Mouse (Mus musculus): ENCODE measurements at regions not wholly inside any gene's neighbourhood (a gene's known extent, or its start where the extent isn't known, plus 50 kb on each side); places are given as distances from the start of the nearest gene placed in this dataset.
A peak's percentile ranks its signal among the peaks of the same experiment; 100 is the strongest.

DNA sequence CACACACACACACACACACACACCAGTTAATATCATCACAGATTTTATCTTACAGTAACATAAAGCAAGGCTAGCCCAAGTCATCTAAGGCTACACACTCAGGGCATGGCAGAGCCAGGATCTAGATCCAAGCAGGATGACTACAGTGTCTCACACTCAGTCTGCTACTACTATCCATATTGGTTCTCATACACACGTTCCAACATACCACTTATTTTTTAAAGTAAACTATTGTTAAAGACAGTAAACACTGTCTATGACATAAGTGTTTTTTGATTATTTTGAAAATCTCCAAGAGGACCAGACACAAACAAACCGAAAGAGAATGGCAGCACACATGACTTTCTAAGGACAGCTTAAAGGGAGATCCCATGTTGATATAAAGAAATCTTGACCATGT, 306.3 kb downstream of the Gm11361 start:
- no peak for DNase-seq

DNA sequence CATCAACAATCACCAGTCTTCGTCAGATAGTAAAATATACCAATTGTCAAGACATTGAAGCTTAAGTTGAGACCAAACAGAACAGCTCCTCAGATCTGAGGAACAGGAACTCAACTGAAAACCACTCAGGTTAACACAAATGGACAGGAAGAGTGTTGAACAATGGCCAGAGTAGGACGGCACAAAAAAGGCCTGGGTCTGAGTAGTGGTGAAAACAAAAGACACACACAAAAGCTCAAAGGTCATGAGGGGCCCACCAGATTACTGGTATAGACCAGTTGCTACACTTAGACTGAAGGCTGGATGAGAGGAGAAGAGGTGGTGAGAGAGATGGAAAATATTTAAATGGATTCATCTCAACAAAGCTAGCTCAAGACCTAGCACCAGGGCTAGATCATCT, 302.8 kb downstream of the Gm11361 start:
- DNase-seq: no peak

DNA sequence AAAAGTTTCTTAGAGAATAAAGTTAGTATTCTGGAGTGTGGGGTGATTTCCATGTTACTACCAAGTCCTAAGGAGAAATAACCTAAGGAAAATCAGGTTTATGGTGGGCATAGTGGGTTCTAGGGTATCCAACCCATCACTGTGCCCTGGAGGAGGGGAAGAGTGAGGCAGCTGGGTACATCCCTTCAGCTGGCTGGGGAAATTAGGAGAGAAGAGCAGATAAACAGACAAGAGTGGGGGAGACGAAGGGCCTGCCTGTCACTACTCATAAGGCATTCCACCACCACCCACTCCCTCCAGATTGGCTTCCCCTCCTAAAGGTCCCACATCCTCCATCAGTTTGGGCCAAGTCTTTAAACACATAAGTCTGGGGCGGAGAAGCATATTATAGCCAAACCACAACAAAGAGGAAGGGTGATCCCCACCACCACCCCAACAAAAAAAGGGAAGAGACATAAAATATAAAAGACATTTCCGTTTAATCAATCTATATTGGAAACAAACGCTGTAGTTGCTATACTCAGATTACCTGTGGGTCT, 299.8 kb downstream of the Gm11361 start:
- no peak for DNase-seq

DNA sequence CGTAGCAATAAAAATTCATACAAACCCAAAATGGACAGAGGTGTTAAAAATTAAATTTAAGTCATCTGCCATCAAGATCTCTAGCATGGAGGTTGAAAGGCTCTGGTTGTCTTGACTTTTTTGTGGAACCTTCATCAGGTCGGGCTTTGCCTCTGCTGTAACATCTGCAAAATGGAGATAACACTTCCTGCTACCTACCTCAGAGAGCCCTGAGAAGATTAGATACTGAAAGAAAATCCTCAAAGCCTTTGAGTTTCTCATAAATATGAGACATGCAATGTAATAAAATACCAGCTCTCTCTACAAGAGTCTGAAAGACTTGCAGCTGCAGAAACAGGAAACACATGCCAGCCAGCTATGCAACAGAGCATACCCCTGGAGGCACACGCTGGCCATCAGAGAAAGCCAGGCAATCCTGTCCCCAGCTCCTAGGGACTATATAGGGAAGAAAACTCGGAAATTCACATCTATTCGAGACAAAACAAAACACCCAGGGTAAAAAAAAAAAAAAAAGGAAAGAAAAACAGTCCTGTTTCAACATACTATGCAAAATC, 299.1 kb downstream of the Gm11361 start:
- no peak for DNase-seq

DNA sequence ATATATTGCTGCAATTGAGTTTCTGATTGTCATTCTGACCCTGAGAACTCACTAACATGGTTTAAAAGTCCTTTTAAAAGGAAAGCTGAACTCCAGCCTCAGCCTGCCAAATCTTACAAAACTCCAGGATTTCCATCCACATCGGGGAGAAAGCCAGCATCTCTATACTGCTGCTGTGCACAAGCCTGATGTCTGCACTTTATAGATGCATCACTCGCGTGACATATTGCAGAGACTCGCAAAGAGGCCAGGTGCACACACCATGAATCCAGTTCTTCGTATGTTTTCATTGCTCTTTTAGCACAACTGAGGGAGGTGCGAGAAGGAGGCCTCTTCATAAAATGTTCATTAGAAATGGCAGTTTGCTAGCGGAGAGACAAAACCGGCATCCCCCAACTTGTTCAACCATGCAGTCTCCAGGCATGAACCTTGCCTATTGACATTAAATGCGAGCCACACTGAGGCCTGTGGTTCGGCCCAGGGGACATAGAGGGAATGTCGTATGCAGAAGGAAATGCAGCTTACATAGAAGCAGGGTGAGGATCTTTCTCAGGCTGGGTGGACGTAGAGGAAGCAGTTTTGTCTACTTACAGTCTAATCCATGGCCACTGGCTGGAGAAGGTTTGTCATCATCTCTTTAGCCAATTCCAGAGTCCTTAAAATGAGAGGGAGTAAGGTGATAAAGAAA, 297.0 kb downstream of the Gm11361 start:
- no peak for DNase-seq

DNA sequence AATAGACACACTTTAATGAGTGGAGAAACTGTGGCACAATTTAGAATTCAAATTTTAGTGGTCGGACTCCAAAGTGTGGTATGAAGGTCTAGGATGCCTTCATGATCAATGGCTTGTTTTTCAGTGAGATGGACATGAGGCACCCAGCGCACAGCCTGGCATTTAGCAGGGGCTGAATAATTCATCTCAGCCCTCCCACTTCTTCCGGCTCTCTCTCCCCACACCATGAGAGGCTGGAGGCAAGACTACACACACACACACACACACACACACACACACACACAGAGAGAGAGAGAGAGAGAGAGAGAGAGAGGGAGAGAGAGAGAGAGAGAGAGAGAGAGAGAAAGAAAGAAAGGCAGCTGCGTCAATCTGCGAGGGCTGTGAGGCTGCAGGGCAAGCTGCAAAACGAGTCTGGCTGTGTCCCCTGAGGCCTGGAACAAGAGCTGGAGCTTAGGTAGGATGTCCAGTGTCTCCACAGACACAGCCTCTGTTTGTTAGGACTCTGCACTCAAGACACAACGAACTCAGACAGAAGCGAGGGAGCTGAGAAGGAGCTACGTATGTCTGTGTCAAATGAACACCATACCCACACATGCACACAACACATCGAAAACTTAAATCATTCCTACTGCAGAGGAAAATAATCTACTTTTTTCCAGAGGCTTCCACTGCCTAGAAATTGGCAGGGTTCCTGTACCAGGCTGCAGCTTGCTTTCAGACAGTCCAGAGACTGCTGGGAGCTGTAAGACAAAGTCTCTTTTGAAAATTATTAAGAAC, 295.8 kb downstream of the Gm11361 start:
- DNase-seq: peak in 1 of 2 experiments; percentile 22

DNA sequence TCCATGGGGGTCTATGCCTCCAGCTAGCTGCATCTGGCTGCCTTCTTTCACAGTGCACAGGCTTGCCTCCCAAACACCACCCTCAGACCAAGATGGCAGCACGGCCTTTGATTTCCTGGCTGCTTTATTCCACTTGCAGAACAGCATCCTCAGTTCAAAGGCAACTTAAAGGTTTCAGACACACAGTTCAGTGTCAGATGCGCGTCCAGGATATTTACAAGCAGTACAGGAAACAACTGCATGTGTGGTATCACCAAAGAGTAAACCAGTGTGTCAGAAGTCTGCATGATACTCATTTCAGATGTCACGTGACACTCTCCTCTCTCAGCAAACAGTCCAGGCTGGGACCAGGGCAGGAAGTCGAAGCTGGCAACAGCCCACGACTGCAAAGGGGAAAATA, 294.2 kb downstream of the Gm11361 start:
- peak; percentile 32 to 53 for DNase-seq

DNA sequence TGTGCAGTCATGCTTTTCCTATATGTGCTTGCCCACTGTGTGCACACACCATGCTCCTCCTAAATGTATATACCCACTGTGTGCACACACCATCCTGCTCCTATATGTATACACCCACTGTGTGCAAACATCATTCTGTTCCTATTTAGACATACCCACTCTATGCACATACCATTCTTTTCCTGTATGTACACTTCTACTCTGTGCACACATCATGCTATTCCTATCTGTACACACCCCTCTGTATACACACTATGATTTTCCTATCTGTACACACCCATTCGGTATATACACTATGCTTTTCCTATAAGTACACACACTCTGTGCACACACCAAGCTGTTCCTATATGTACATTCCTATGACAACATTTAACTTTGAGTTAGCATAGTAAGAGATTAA, 288.5 kb downstream of the Gm11361 start:
- DNase-seq: no peak

DNA sequence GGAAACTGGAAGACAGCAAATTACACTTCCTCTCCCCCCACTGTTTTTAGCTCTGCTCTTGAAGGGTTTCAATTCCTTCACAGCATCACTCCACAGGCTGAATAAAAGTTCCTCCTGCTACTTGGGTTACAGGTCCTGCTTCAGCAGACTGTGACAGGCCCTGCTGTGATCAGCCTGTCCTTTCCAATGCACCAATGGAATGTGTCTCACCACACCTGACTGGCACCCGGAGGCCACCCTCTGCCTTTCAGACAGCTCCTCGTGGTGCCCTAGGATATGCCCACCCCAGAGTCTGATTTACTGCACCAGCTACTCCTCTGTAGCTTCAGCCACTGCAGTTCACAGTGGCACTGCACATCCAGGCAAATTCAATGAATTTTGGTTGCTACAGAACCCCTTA, 288.0 kb downstream of the Gm11361 start:
- peak; percentile 53 to 71 for DNase-seq

DNA sequence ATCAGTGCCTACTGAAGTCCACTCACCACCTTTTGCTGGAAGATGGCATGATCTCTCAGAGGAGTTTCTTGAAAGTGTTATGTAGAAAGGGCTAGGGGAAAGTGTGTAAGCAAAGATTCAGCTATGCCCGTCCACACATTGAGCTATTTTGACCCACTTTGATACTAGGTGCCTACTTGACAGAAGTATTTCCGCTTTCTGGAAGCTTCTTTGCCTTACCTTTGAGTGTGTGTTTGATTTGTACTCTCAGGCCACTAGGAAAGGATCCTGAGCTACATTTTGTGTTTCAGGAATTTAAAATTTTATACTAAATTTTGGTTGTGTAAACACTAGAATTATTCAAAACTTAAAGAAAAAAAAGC, 287.5 kb downstream of the Gm11361 start:
- DNase-seq: no peak

DNA sequence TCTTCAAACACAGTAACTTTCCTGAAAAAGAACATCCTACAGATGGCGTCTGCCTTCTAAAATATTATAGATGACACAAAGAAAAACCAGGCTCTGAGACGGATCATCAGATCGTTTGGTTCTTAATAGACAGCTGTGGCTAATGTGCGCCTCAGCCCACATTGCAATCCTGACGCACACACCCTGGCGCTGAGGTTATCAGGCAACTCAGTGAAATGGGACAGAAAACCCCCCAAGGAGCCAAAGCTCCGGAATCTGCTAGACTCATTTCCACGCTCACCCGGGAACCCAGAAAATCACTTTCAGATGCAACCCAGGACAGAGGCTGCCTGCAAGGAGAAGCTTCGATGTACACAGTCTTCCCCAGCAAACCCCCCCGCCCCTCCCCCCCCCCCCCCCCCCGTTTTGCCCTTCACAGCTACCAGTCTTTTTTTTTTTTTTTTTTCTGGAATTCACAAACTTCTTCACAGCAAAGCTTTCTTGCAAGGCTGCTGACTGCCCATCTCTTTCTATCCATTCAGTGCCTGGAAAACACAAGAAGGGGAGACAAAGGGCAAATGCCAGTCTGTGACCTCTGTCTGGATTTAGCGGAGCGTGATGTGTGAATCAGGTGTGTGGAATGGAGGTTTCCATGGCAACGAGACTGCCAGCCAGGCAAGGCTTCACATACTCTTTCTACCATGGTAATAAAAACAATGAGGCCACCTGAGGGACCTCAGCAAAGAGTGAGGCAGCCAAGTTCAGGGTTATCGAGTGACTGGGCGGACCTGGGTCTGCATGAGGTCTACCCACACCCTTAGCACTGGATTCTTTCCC, 286.9 kb downstream of the Gm11361 start:
- DNase-seq: peak; percentile 72 to 81

DNA sequence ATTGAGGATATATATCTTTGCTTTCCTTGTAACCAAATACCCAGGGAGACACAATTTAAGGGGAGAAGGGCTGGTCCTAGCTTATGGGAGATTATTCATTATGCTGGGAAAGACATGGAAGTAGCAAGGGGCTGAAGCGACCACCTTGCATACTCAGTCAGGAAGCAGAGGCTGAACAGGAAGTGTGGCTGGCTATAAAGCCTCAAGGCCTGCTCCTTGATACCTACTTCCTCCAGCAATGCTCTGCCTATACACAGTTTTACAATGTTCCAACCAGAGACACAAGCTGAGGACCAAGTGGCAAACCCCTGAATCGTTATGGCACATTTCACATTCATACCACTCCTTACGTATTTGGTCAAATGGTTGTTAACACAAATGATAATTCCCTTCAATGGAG, 284.3 kb downstream of the Gm11361 start:
- no peak for DNase-seq

DNA sequence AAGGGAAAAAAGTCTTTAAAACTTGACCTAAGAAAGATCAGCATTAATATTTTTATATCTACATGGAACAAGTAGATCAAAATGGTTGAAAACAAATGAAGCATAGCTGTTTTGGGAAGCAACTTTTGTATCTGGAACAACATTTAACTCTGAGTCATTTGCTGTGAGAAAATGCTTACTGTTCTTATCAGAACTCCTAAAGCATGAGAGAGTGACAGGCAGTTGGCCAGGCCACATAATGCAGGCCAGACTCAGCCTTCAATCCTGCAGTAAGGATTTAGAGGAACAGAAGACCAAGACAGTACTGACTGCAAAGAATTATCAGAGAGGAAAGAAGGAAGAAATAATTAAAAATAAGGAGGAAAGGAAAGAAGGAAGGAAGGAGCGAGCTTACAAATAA, 275.8 kb downstream of the Gm11361 start:
- no peak for DNase-seq

DNA sequence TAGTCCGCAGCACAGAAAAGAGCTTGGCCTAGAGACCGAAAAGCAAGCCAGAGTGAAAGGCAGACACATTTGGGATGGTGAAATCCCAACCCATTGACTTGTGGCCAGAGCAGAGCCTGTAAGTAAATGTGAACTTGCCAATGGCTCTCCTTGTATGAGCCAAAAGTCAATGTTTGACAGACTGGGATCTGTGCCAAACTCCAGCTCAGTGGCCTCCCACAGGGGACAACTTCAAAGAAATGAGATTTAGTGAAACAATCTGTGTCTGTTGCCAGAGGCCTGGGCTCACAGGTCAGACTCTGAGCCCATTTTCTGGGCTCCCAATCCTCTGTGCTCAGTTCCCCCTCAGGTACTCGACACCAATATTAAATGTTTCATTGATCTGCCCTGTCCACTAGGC, 274.9 kb downstream of the Gm11361 start:
- DNase-seq: peak; percentile 80 to 88

DNA sequence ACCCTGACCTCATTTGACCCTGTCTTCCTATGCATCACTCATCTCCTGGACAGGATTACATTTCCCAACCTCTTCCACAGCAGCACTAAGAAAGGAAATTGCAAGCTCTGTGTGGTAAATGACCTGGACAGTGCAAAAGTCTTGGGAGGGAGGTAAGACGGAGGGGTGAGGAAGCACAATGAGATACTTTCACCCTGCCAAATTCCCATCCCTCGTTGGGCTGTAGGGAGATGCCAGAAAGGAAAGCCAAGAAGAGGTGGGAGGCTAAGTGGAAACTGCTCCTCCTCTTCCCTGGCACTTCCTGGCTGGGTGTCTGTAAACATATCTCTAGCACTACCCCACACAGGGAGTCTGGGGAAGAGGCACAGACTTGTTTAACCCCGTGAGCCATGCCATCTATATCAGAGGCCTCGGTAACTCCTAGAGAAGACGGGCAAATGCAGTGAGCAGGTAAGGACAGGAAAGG, 274.2 kb downstream of the Gm11361 start:
- DNase-seq: peak in 1 of 2 experiments; percentile 27

DNA sequence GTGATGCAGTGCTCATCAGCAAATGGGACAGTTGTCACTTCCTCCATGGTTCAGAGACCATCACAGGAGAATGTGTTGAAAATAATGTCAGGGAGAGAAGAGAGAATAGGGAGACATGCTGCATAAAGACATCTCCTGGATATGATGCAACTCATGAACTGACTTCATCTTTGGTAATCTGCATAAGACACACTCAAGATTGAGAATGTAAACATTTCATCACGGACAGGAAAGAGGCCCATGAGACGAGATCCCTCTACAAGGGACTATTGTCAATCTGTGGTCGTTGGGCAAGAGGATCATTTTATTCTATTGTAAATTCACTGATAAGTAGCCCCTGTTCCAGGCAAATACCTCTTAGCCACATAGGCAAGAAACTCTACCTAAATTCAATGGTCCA, 273.6 kb downstream of the Gm11361 start:
- DNase-seq: no peak

DNA sequence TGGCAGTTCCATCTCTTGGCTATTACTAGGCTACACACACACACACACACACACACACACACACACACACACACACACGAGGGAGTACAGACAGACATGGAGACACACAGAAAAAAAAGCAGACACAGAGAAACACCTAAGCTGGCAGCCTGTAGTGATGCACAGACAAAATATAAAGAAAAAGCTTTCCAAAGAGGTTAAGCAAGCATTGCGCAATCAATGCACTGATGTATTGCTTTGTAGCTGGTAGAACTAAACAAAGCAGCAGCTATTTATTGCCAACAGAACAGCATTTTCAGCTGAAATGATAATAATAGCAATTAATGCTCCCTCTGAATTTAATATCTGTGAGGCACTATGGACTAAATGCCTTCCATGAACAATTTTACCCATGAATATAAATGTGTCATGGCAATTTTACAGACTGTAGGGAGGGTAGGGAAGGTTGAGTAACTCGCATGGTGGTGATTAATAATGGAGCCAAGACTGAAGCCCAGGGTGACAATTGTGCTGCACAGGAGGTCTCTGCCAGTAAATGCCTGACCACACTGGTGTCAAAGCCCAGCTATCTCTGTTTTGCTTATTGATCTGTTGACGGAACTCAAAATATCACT, 271.7 kb downstream of the Gm11361 start:
- DNase-seq: no peak

DNA sequence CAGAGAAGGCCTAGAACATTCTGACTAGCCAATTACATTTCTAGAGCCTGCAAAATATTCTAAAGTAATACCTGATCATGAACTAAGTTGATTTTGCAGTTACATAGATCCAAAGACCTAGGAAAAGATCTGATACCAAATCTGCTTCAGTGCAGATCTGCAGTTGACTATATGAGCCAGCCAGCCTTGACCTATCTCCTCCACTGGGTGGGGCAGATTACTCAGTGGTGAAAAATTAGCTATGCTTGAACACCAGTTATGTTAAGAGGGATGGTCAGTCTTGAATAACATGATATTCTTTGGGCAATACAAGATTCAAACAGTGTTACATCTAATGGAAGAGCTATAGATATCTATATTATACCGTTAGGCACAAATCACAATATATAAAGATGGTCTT, 269.0 kb downstream of the Gm11361 start:
- DNase-seq: no peak

DNA sequence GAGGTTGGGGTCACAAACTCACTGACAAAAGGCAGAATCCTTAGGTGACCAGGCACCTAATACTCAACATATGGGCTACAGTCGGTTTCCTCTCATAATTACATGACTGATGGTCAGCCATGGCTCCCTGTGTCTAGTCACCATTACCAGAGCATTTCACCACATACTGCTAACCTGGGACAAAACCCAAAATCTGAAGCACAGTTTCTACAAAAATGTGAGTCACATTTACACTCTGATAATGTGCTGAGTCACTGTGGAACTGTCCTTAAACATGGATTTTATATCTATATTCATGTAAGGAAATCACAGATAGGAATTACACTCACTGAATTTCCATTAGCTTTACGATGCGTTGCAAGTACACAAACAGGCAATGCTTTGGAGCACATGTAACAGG, 267.1 kb downstream of the Gm11361 start:
- DNase-seq: no peak

DNA sequence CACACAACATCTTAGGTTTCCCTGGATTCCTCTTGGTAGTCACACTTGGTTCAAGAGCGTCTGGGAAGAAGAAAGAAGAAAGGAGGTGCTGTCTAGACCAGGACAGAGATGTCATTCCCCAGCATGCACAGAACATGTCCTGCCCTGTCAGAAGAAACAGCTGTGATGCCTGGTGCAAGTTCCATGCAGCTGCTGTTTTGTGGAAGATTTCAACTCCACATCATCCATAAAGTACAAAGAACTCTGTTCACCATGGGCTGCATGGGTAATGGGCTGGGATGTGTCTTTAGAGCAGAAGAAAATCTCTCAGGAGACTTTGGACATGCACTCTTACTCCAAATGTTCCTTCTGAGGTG, 262.8 kb downstream of the Gm11361 start:
- DNase-seq: no peak

DNA sequence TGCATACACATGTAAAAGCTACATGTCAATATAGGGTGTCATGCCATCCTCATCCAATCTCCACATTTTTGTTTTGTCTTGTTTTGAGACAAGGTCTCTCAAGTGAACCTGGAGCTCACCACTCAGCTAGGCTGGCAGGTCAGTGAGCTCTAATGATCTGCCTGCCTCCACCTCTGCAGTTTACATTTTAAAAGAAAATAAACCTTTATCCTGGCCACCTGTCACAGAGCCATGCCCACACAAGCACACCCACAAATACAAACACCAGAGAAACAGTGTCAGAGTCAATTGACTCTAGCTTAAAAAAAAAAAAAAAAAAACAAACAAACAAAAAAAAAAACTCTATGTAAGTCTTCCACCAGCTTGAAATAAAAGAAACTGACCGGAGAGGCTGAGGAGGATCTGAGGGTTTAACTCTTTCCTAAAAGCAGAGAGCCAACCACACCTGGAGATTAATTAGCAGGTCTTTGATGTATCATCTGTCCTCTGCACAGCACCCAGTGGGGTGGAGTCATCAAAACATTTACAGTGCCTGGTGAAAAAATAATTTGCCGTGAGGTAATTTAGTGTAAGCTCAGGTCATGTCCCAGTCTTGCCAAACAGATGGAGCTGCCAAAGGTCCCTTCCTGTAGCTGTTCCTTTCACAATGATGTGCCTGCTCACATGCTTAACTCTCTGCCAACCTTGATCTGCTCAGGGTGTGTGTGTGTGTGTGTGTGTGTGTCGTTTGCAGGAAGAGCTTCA, 262.2 kb downstream of the Gm11361 start:
- peak in 1 of 2 experiments; percentile 28 for DNase-seq

DNA sequence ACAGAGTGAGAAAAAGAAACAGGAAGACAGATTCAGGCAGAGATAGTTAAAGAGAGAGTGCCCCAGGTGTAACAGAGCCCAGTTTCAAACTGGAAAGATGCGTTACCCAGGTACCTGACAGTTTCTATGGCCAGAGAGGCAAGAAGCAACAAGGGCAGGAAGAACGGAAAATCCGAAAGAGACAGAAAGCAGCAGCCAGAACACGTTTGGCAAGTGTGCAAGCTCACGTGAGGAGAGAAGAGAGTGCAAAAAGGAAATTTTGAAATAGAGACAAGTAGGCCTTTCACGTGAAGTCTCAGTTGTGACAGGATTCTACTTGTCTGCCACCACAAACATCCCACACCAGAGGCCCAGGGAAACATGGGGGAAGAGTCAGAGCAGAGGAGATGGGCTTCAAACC, 259.8 kb downstream of the Gm11361 start:
- no peak for DNase-seq
